Mouse (Mus musculus) gonadal fat pad, adult 2 months (tissue): ENCODE results near the gene Dcun1d2. TPM values are rescaled to one million over a fixed set of nuclear protein-coding genes. Genes with fewer than 3 reads are reported as not detected.

Experiments
- polyA plus RNA-seq: library from polyadenylated mRNA; depleted of rRNA; stranded (reverse); fragments of >200 nt; gene quantifications from 2 replicates; pipeline ENCODE4 v1.2.3, GENCODE M21; 2012; rRNA removed

Gene Dcun1d2
- polyA plus RNA-seq, 1 experiment: 22.4 TPM

Other genes with a start within 250 kb of the Dcun1d2 start
- 0.50 and 0.88 TPM in 2 replicates for gene Proz, start 227.2 kb downstream of the Dcun1d2 start, polyA plus RNA-seq
- gene Pcid2, start 182.7 kb downstream of the Dcun1d2 start, polyA plus RNA-seq: 20.9 and 22.1 TPM in 2 replicates
- 49.4 and 53.2 TPM in 2 replicates for gene Cul4a, start 182.5 kb downstream of the Dcun1d2 start, polyA plus RNA-seq
- 1,248 and 1,383 TPM in 2 replicates for gene Lamp1, start 129.0 kb downstream of the Dcun1d2 start, polyA plus RNA-seq
- 12.4 and 27.1 TPM in 2 replicates for gene Grtp1, start 87.5 kb downstream of the Dcun1d2 start, polyA plus RNA-seq
- gene Adprhl1, start 34.0 kb downstream of the Dcun1d2 start, polyA plus RNA-seq: 0.19 and 0.41 TPM in 2 replicates
- 22.4 and 28.7 TPM in 2 replicates for gene Tmco3, start 59 bp upstream of the Dcun1d2 start, polyA plus RNA-seq
- gene Tfdp1, start 50.6 kb upstream of the Dcun1d2 start, polyA plus RNA-seq: 41.0 and 49.5 TPM in 2 replicates
- gene Atp4b, start 108.7 kb upstream of the Dcun1d2 start, polyA plus RNA-seq: 0.23 and 0.58 TPM in 2 replicates
- gene Grk1, start 117.0 kb upstream of the Dcun1d2 start, polyA plus RNA-seq: 0.04 TPM in 1 of 2 replicates, not detected in the other
- 4.5 and 5.6 TPM in 2 replicates for gene Tmem255b, start 147.1 kb upstream of the Dcun1d2 start, polyA plus RNA-seq
- 147 and 154 TPM in 2 replicates for gene Gas6, start 206.4 kb upstream of the Dcun1d2 start, polyA plus RNA-seq